Mouse (Mus musculus): ENCODE measurements at regions not wholly inside any gene's neighbourhood (a gene's known extent, or its start where the extent isn't known, plus 50 kb on each side); places are given as distances from the start of the nearest gene placed in this dataset.

- no peak for TF ChIP-seq CTCF (IDR thresholded peaks at IDR 0.05; ENCODE audit: extremely low read depth, insufficient read length, insufficient replicate concordance, low read depth, low read length)
- TF ChIP-seq POLR2A (IDR thresholded peaks at IDR 0.05; ENCODE audit: low read depth, low read length): no peak
Observed at GRCm38 (mm10) chr12:28377373-28377772, 174.8 kb downstream of the Dcdc2c start.

Measured in small intestine, adult 2 months (tissue).